Mouse (Mus musculus): ENCODE data around the gene F7. TPM values are rescaled to one million over a fixed set of nuclear protein-coding genes. Genes with fewer than 3 reads are reported as not detected.
"Not testable (repeated sequence)": the region's sequence is repeated elsewhere in the genome, so short reads cannot be mapped to it uniquely, and the experiment has no call there.

Gene F7
- polyA plus RNA-seq, 1 experiment from 2014 or later: 0.11 TPM

GRCm38 (mm10) chr8:13075579-13075978 is 49.7 kb downstream of the F7 start:
- H3K27me3 ChIP-seq; H3K9me3 ChIP-seq (replicated peaks); ATAC-seq (ENCODE audit: insufficient number of reproducible peaks, low FRiP score, low TSS enrichment, low read depth); H3K9ac ChIP-seq; H3K27ac ChIP-seq (replicated peaks); H3K4me2 ChIP-seq (replicated peaks); H3K4me3 ChIP-seq (replicated peaks); H3K4me1 ChIP-seq: not testable (repeated sequence)
- 97% methylated on average over 1 of the region's 1 CpGs for WGBS
- peaks cover 74% of the 10 kb centered on the region for H3K36me3 ChIP-seq

GRCm38 (mm10) chr8:13077542-13077941 is 51.7 kb downstream of the F7 start:
- no peak overlapping the region for H3K4me3 ChIP-seq (replicated peaks)
- H3K27me3 ChIP-seq: no peaks in the 10 kb centered on the region
- no peak overlapping the region for H3K9ac ChIP-seq
- 82% methylated on average over 7 of the region's 7 CpGs for WGBS
- H3K9me3 ChIP-seq (replicated peaks): no peaks in the 10 kb centered on the region
- no peak overlapping the region for H3K4me2 ChIP-seq (replicated peaks)
- no peaks in the 10 kb centered on the region for H3K4me1 ChIP-seq
- no peak for ATAC-seq (ENCODE audit: insufficient number of reproducible peaks, low FRiP score, low TSS enrichment, low read depth)
- peaks cover 91% of the 10 kb centered on the region for H3K36me3 ChIP-seq
- H3K27ac ChIP-seq (replicated peaks): no peak overlapping the region

Other genes with a start within 250 kb of the F7 start
- gene Mcf2l, start 152.2 kb upstream of the F7 start, polyA plus RNA-seq (2015; fragmentation: Nextera tagmentation; extraction: Ambion mirVana): 16.8 and 18.7 TPM in 2 replicates
- 0.13 and 0.67 TPM in 2 replicates for gene F10, start 11.3 kb downstream of the F7 start, polyA plus RNA-seq (2015; fragmentation: Nextera tagmentation; extraction: Ambion mirVana)
- 0.13 and 0.29 TPM in 2 replicates for gene Proz, start 34.9 kb downstream of the F7 start, polyA plus RNA-seq (2015; fragmentation: Nextera tagmentation; extraction: Ambion mirVana)
- 37.4 and 41.9 TPM in 2 replicates for gene Pcid2, start 79.4 kb downstream of the F7 start, polyA plus RNA-seq (2015; fragmentation: Nextera tagmentation; extraction: Ambion mirVana)
- gene Cul4a, start 79.6 kb downstream of the F7 start, polyA plus RNA-seq (2015; fragmentation: Nextera tagmentation; extraction: Ambion mirVana): 104 and 106 TPM in 2 replicates
- gene Lamp1, start 133.1 kb downstream of the F7 start, polyA plus RNA-seq (2015; fragmentation: Nextera tagmentation; extraction: Ambion mirVana): 334 and 345 TPM in 2 replicates
- gene Grtp1, start 174.6 kb downstream of the F7 start, polyA plus RNA-seq (2015; fragmentation: Nextera tagmentation; extraction: Ambion mirVana): 15.4 and 16.1 TPM in 2 replicates
- 4.4 and 6.1 TPM in 2 replicates for gene Adprhl1, start 228.1 kb downstream of the F7 start, polyA plus RNA-seq (2015; fragmentation: Nextera tagmentation; extraction: Ambion mirVana)